Mouse (Mus musculus): Measurements from ENCODE around the gene Mospd3. TPM values are rescaled to one million over a fixed set of nuclear protein-coding genes. Genes with fewer than 3 reads are reported as not detected.

Mospd3 gene
- total and polyA plus RNA-seq, 2 experiments from 2014 or later: 9.3 to 19.7 TPM

DNA sequence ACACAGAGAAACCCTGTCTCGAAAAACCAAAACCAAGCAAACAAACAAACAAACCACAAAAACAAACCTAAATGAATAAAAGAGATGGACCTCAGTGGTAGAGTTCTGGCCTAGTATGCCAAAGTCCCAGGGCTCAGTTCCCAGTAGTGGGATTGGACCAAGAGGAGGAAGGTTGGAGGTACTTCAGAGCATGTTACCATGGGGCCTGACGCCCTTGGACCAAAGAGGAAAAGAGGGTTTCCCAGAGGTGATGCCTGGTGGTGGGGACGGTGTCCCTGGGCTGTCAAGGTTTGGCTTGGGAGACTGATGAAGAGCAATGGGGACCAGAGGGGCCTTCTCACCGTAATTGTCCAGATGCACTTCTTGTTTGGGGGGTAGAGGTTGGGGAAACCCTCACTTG, 9.2 kb upstream of the Mospd3 start:
- peak overlapping the region; percentile 53 for H3K4me2 ChIP-seq (ENCODE audit: low read depth, low read length)
- H3K9ac ChIP-seq (replicated peaks; ENCODE audit: low read depth, low read length): 0 out of 2 replicates have a peak overlapping the region, but pooled peaks have one; percentile 51
- no peaks in the 10 kb centered on the region for H3K27me3 ChIP-seq (ENCODE audit: control insufficient read depth, insufficient read depth, low read length)
- peak overlapping the region; percentile 35 for H3K4me3 ChIP-seq (ENCODE audit: low read depth, low read length)
- H3K9me3 ChIP-seq (replicated peaks; ENCODE audit: control insufficient read depth, low read length): no peaks in the 10 kb centered on the region
- WGBS: 55% methylated on average over 4 of the region's 4 CpGs
- DNase-seq (ENCODE audit: low spot score) (no peak), ATAC-seq (ENCODE audit: insufficient read depth, low read depth) (no peak)
- peaks cover 24% of the 10 kb centered on the region for H3K36me3 ChIP-seq (replicated peaks; ENCODE audit: control insufficient read depth, insufficient read depth, low read length)
- TF ChIP-seq EP300 (IDR thresholded peaks at IDR 0.05; ENCODE audit: low read depth): no peak
- TF ChIP-seq CTCF (IDR thresholded peaks at IDR 0.05; ENCODE audit: low read depth): no peak
- H3K27ac ChIP-seq (ENCODE audit: low read depth): peak overlapping the region; percentile 92
- H3K4me1 ChIP-seq (ENCODE audit: control insufficient read depth, insufficient read depth): peaks cover 31% of the 10 kb centered on the region

DNA sequence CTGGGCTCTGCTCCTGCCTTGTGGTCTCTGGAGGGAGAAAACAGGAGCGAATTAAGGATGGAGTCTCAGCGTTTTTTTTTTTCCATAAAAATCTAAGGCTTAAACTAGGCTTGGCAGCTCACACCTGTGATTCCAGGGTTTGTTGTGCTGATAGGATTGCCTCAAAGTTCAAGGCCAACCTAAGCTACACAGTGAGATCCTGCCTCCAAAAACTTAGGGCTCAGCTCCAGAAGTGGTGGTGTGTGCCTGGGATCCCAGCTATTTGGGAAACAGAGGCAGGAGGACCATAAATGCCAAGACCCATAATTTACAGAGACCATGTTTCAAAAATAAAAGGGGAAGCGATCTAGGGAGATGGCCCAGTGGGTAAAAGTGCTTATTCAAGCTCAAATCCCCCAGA, 8.4 kb upstream of the Mospd3 start:
- Histone ChIP-seq H3K27me3 (ENCODE audit: control insufficient read depth, insufficient read depth, low read length) (no peaks in the 10 kb centered on the region), H3K9ac (replicated peaks; ENCODE audit: low read depth, low read length) (no peak overlapping the region), H3K27ac (ENCODE audit: low read depth) (no peak overlapping the region), H3K4me2 (ENCODE audit: low read depth, low read length) (no peak overlapping the region), H3K9me3 (replicated peaks; ENCODE audit: control insufficient read depth, low read length) (no peaks in the 10 kb centered on the region), H3K36me3 (replicated peaks; ENCODE audit: control insufficient read depth, insufficient read depth, low read length) (peaks cover 27% of the 10 kb centered on the region), H3K4me1 (ENCODE audit: control insufficient read depth, insufficient read depth) (peaks cover 31% of the 10 kb centered on the region), H3K4me3 (ENCODE audit: low read depth, low read length) (no peak overlapping the region)
- no peak for DNase-seq (ENCODE audit: low spot score)
- TF ChIP-seq CTCF (IDR thresholded peaks at IDR 0.05; ENCODE audit: low read depth) (no peak), EP300 (IDR thresholded peaks at IDR 0.05; ENCODE audit: low read depth) (no peak)
- 71% methylated on average over 3 of the region's 3 CpGs for WGBS
- no peak for ATAC-seq (ENCODE audit: insufficient read depth, low read depth)

DNA sequence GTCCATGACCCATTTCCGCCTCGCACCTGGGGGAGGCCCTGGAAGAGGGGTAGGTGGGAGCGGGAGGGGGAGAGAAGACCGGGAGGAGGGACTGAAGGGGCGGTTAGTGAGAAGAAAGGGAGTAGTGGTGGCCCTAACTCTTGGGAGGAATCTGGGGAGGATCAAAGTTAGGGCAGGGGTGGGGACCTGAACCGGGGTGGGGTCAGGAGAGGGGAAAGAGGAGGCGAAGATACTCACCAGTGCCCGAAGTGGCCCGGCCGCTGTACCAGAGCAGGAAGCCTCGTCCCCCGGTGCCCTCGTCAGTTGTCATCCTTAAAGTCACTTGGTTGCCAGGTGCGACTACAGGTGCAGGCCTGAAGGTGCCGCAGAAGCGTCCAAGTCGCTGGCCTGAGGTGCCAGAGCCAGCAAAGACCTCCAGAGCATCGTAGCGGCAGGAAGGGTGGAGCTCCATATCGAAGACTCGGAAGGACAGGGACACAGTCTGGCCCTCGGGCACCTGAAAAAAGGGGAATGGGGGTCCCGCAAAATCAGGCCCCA, 7.9 kb upstream of the Mospd3 start:
- Histone ChIP-seq H3K9me3 (replicated peaks; ENCODE audit: control insufficient read depth, low read length) (no peaks in the 10 kb centered on the region), H3K27me3 (ENCODE audit: control insufficient read depth, insufficient read depth, low read length) (no peaks in the 10 kb centered on the region), H3K4me2 (ENCODE audit: low read depth, low read length) (0 out of 2 replicates have a peak overlapping the region, but pooled peaks have one; percentile 7), H3K9ac (replicated peaks; ENCODE audit: low read depth, low read length) (peak overlapping the region; percentile 4; the same call in 1 of the 2 replicates), H3K4me1 (ENCODE audit: control insufficient read depth, insufficient read depth) (peaks cover 31% of the 10 kb centered on the region), H3K27ac (ENCODE audit: low read depth) (no peak overlapping the region), H3K4me3 (ENCODE audit: low read depth, low read length) (no peak overlapping the region), H3K36me3 (replicated peaks; ENCODE audit: control insufficient read depth, insufficient read depth, low read length) (peaks cover 27% of the 10 kb centered on the region)
- TF ChIP-seq EP300 (IDR thresholded peaks at IDR 0.05; ENCODE audit: low read depth) (no peak), CTCF (IDR thresholded peaks at IDR 0.05; ENCODE audit: low read depth) (no peak)
- DNase-seq (ENCODE audit: low spot score): no peak
- no peak for ATAC-seq (ENCODE audit: insufficient read depth, low read depth)
- 37% methylated on average over 22 of the region's 23 CpGs for WGBS

DNA sequence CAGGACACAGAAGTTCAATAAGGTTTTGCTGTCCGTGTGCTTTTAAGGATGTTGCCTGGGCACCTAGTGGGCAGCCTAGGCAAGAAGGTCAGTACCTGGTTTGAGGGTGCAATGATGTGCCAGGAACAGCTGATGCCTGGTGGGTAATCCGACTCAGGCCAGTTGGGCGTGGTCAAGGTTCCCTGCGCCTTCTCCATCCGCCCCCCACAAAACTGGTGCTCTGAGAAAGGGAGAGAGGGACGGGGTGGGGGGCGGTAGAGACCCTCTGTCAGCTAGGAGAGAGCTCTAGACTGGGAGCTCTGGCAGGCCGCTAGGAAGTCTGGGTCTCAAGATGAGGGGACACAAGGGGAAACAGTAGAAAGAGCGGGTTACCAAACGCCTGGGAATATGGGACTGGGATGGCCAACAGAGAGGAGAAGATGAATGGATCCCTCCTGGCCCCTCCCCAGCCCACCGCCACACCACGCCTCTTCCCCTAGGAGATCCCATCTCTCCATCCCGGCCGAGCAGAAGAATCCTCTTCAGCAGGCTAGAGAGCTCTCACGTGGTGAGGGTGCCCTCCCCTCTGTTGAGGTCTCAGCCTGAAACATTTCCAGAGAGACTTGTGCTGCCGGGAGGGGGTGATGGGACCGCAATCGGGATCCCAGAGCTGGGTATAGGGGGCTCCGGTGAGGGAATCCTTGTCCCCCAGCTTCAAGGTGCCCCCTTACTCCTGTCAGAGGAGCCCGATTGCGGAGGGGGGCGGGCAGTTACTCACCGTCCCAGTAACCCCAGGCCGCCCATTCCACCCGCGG, 7.2 kb upstream of the Mospd3 start:
- 0 out of 2 replicates have a peak overlapping the region, but pooled peaks have one; percentile 7 for H3K4me2 ChIP-seq (ENCODE audit: low read depth, low read length)
- peak overlapping the region; percentile 4; the same call in 1 of the 2 replicates for H3K9ac ChIP-seq (replicated peaks; ENCODE audit: low read depth, low read length)
- no peak overlapping the region for H3K27ac ChIP-seq (ENCODE audit: low read depth)
- H3K9me3 ChIP-seq (replicated peaks; ENCODE audit: control insufficient read depth, low read length): no peaks in the 10 kb centered on the region
- DNase-seq (ENCODE audit: low spot score) (no peak), ATAC-seq (ENCODE audit: insufficient read depth, low read depth) (no peak)
- H3K27me3 ChIP-seq (ENCODE audit: control insufficient read depth, insufficient read depth, low read length): no peaks in the 10 kb centered on the region
- 45% methylated on average over 26 of the region's 26 CpGs for WGBS
- no peak for TF ChIP-seq CTCF (IDR thresholded peaks at IDR 0.05; ENCODE audit: low read depth)
- TF ChIP-seq EP300 (IDR thresholded peaks at IDR 0.05; ENCODE audit: low read depth): no peak
- H3K36me3 ChIP-seq (replicated peaks; ENCODE audit: control insufficient read depth, insufficient read depth, low read length): peaks cover 27% of the 10 kb centered on the region
- H3K4me1 ChIP-seq (ENCODE audit: control insufficient read depth, insufficient read depth): peaks cover 28% of the 10 kb centered on the region
- H3K4me3 ChIP-seq (ENCODE audit: low read depth, low read length): no peak overlapping the region

DNA sequence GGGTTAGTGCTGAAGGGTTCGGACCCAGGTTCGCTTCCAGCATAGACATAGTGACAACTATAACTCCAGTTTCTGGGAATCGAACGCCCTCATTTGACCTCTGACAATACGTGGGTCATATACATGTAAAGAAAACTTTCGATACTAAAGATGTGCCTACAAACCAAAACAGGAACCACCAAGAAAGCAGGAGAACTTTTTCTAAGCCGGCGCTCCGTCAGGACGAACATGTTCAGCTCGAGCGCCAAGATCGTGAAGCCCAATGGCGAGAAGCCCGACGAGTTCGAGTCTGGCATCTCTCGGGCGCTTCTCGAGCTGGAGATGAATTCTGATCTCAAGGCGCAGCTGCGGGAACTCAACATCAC, 489 bp upstream of the Mospd3 start:
- no peak for TF ChIP-seq EP300 (IDR thresholded peaks at IDR 0.05; ENCODE audit: low read depth)
- no peak for TF ChIP-seq CTCF (IDR thresholded peaks at IDR 0.05; ENCODE audit: low read depth)
- Histone ChIP-seq H3K4me2 (ENCODE audit: low read depth, low read length) (peak overlapping the region; percentile 92), H3K27me3 (ENCODE audit: control insufficient read depth, insufficient read depth, low read length) (no peaks in the 10 kb centered on the region), H3K9ac (replicated peaks; ENCODE audit: low read depth, low read length) (peak overlapping the region; percentile 64), H3K9me3 (replicated peaks; ENCODE audit: control insufficient read depth, low read length) (no peaks in the 10 kb centered on the region), H3K4me1 (ENCODE audit: control insufficient read depth, insufficient read depth) (peaks cover 13% of the 10 kb centered on the region; the same call in 1 of the 2 replicates), H3K4me3 (ENCODE audit: low read depth, low read length) (peak overlapping the region; percentile 68), H3K36me3 (replicated peaks; ENCODE audit: control insufficient read depth, insufficient read depth, low read length) (peaks cover 25% of the 10 kb centered on the region), H3K27ac (ENCODE audit: low read depth) (peak overlapping the region; percentile 71)
- DNase-seq (ENCODE audit: low spot score) (no peak), ATAC-seq (ENCODE audit: insufficient read depth, low read depth) (no peak)
- under 1% methylated on average over 22 of the region's 22 CpGs for WGBS
